Mouse (Mus musculus) retina, adult 2 months (tissue): Measurements from ENCODE around the gene Rad18.

Experiments
- DNase-seq: peaks from one replicate; pipeline ENCODE4 v3.0.0-alpha.2; 2012; ENCODE audit warnings: low read depth, low spot score

The Rad18 gene

DNA sequence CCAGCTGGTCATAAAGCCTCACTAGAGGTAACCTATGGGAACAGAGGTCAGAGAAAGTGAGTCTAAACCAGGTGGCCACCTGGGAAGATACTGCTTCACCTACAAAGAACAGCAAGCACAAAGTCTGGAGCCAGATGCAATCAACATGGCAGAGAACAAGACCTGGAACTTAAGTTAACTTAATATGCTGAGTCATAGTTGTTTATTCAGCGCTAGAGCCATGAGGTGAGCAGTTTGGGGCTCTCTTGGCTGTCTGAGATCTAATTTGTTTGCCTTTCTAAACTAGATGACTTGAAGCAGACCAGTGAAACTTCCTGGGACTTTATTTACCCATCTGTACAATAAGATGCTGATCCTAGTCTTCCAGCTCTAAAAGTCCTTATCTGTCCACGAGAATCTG lies 12.4 kb downstream of the Rad18 start:
- no peak for DNase-seq

GRCm38 (mm10) chr6:112632071-112632470 lies 64.4 kb downstream of the Rad18 start:
- DNase-seq = no peak

DNA sequence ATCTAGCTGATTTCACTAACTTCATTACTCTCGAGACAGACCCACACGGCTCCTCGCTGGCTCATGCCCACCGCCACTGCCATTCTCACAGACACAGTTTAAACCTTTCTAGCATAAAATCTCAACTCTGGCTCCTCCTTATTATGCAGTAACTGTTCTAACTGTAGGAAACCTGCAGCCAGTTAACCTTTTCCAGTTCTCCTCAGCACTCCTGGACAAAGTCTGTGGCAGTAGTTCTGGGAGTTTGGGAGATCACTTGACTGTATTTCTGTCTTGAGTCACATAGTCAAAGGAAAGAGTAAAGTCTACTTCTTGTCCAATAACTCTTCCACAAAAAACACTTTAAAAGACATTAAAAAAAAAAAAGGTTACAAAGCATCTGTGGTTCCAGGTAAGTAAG lies 66.2 kb downstream of the Rad18 start:
- no peak for DNase-seq

GRCm38 (mm10) chr6:112628301-112628700 lies 68.2 kb downstream of the Rad18 start:
- DNase-seq = no peak

DNA sequence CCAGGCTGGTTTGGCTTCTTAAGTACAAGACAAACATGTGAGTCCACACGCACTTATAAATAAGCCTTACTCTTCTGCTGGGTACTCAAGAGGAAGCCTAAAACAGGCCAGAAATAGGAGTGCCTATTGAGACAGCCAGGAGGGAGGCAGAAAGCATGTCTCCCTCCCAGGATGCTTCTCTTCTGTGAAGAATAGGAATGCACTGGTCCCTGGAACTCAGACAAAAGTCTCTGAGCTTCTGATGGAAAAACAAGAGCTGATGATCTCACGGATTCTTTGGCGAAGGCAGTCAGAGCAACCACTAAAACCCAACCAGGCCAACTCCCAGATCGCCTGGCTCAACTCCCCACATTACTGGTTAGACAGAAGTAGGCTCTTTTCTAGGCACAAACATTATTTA lies 74.2 kb downstream of the Rad18 start:
- DNase-seq = no peak

- no peak for DNase-seq
These were observed 76.5 kb downstream of the Rad18 start for GRCm38 (mm10) chr6:112620027-112620426.

DNA sequence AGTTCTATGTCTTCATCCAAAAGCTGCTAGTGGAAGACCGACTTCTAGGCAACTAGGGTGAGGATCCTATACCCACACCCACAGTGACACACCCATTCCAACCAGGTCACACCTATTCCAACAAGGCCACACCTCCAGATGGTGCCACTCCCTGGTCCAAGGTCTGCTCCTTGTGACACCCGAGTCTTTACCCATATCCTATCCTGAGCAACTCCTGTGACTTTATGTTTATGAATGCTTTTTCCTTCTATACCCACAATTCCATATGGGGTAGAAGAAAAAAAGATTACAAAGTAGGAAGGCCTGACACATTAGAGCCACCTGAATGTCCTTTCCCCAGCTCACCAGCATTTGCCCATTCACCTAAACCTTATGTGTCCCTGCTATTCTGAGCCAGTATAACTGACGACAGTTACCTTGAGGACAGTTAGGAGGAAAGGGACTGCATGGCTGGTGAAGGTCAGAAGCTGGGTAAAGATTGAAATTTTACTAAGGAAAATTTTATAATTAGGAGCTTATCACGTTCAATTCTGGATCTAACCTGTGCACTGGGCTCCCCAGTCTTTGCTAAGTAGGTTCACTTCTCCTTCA lies 78.7 kb downstream of the Rad18 start:
- DNase-seq = no peak

GRCm38 (mm10) chr6:112609027-112609426 lies 87.5 kb downstream of the Rad18 start:
- DNase-seq = no peak

- no peak for DNase-seq
These were observed 92.6 kb downstream of the Rad18 start for GRCm38 (mm10) chr6:112603866-112604265.

- DNase-seq = no peak
These were observed 101.5 kb downstream of the Rad18 start for GRCm38 (mm10) chr6:112594971-112595370.

GRCm38 (mm10) chr6:112587912-112588311 lies 108.6 kb downstream of the Rad18 start:
- DNase-seq = no peak

GRCm38 (mm10) chr6:112586999-112587398 lies 109.5 kb downstream of the Rad18 start:
- DNase-seq = no peak

GRCm38 (mm10) chr6:112584961-112585360 lies 111.5 kb downstream of the Rad18 start:
- no peak for DNase-seq

DNA sequence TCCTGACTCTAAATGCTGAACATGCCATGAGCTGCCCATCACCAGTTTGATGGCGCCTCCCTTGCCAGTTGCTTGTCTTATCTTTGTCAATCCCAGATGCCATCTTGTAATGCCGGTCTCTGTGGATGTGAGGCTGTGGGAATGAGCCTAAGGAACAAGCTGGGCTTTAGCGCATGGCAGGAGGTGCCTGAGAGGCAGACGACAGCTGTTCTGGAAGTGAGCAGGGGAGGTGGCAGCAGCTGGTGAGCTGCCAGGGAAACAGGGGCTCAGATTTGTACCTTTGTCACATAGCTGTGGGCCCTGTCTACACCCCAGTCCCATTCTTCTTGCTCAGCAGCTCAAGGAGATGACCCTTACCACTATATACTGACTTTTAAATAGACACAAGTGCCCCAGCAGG lies 114.5 kb downstream of the Rad18 start:
- no peak for DNase-seq

DNA sequence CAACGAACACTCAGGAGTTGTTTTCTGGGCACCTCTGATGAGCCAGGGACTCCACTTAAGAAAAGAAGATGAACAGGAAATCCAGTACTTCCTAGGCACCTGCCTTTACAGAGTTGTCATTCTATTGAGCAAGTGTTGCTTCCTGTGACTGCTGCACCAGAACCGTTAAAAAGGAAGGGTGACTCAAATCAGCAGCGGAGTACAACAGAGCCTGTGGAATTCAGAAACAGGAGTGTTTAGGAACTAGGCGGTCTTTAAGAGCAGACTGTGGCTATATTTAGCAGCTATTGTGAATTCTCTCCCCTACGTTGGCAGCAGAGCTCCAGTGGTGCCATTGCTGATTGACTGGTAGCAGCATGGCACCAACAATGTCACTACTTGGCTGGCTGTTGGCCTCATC lies 119.3 kb downstream of the Rad18 start:
- no peak for DNase-seq

GRCm38 (mm10) chr6:112574558-112574957 lies 121.9 kb downstream of the Rad18 start:
- DNase-seq = no peak

DNA sequence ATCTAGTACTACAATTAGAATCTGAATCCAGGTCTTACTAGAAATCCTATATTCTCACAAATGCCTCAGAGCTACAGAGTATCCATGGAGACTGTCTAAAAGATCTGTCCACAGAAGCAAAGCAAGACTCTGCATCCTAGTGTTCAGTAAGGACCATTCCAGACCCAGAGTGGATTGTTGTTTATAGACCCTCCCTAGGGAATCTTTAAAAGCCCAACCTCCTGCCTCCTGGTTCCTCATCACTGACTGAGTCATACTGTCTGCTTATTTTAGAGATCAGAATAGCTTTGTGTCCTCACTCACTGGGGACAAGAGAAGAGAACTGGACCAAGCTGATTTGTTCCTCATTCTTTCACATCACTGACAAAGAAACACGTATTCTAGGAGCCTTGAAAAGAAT lies 126.1 kb downstream of the Rad18 start:
- DNase-seq = no peak
